ENCODE assay signal across 7 mouse cellular contexts in genomic region chr4:132079555-132080275, GRCm38 (mm10). TPM values are rescaled to one million over a fixed set of nuclear protein-coding genes. Genes with fewer than 3 reads are reported as not detected.
DNase-seq lines count a peak whose midpoint lies in the region; ATAC-seq and TF ChIP-seq lines count a peak whose summit lies in the region.

No protein-coding gene starts in this region.

- no peak for TF ChIP-seq EP300 in CH12.LX (IDR thresholded peaks at IDR 0.05; ENCODE audit: low read length)
- no peak for TF ChIP-seq EP300 in heart, postnatal 0 days (IDR thresholded peaks at IDR 0.05; ENCODE audit: low read depth)

- dilution Hi-C loops in CH12.LX (cut with MboI; ENCODE audit: extremely low pct_ligation_motif_present, extremely low pct_unique_long_range_greater_than_20kb, low sequenced_read_pairs), result no loop called here

- no peaks in the 10 kb centered on the region for H3K79me2 ChIP-seq in CH12.LX (replicated peaks; ENCODE audit: control insufficient read depth, extremely low read depth, insufficient read depth, poor library complexity, severe bottlenecking)

- no peak for ATAC-seq in heart, postnatal 0 days (ENCODE audit: insufficient read depth, low read depth)

- TF ChIP-seq POLR2A in CH12.LX (IDR thresholded peaks at IDR 0.05; ENCODE audit: low read depth, low read length), result no peak
- TF ChIP-seq POLR2A in cortical plate, adult 2 months (IDR thresholded peaks at IDR 0.05; ENCODE audit: extremely low read depth, insufficient read depth, low read length), result no peak

- no peaks in the 10 kb centered on the region for H3K27me3 ChIP-seq in CH12.LX (replicated peaks)
- H3K27me3 ChIP-seq in heart, postnatal 0 days (ENCODE audit: control insufficient read depth, insufficient read depth, low read length), result no peaks in the 10 kb centered on the region

- in situ Hi-C loops in CH12.LX (cut with MboI; ENCODE audit: low pct_ligation_motif_present, low pct_unique_long_range_greater_than_20kb, low sequenced_read_pairs), result loop anchor here (5.0 to 25.0 kb wide), 3 partner anchors 92 to 433 kb away; partner anchors contain the start of gene Sesn2

- peak; percentile 94 for TF ChIP-seq RAD21 in CH12.LX (IDR thresholded peaks at IDR 0.05; ENCODE audit: low read depth, low read length)

- no peak overlapping the region for H3K27ac ChIP-seq in CH12.LX (ENCODE audit: insufficient read depth, low read depth)
- H3K27ac ChIP-seq in cortical plate, adult 2 months (ENCODE audit: insufficient read depth, low read length), result no peak overlapping the region
- no peak overlapping the region for H3K27ac ChIP-seq in heart, postnatal 0 days (ENCODE audit: low read depth)
- H3K27ac ChIP-seq in left cerebral cortex, adult 2 months, result no peak overlapping the region

- no peaks in the 10 kb centered on the region for H3K9me3 ChIP-seq in CH12.LX (replicated peaks; ENCODE audit: low read length)
- H3K9me3 ChIP-seq in heart, postnatal 0 days (replicated peaks; ENCODE audit: control insufficient read depth, low read length), result no peaks in the 10 kb centered on the region

- H3K4me3 ChIP-seq in CH12.LX (replicated peaks in 1 of 3; ENCODE audit: low read depth in 2 of 3, low read length in 2 of 3, poor library complexity in 1 of 3), result no peak overlapping the region
- H3K4me3 ChIP-seq in cortical plate, adult 2 months (ENCODE audit: insufficient read depth, low read length), result no peak overlapping the region
- no peak overlapping the region for H3K4me3 ChIP-seq in heart, postnatal 0 days (ENCODE audit: low read depth, low read length)
- H3K4me3 ChIP-seq in left cerebral cortex, adult 2 months, result no peak overlapping the region

- intact Hi-C loops in left cerebral cortex, adult 2 months (cut with DNase I), result loop anchor here (1.0 to 5.0 kb wide), 3 partner anchors 42 to 219 kb away; no protein-coding TSS in a partner anchor

- DNase-seq in CH12.LX (ENCODE audit: extremely low read depth), result peak; percentile 62
- DNase-seq in NIH3T3 (ENCODE audit: low read depth), result peak; percentile 78
- DNase-seq in heart, postnatal 0 days (ENCODE audit: low spot score), result peak; percentile 51
- DNase-seq in left cerebral cortex, adult 2 months (ENCODE audit: extremely low spot score in 1 of 2, low spot score in 2 of 2), result peak; percentile 60 to 67
- DNase-seq in mesoderm, embryonic 11.5 days (ENCODE audit: low read depth, low spot score), result peak; percentile 79
- peak; percentile 75 to 84 for DNase-seq in spleen, postnatal 10 days (ENCODE audit: low spot score in 2 of 2)

- H3K4me1 ChIP-seq in CH12.LX (ENCODE audit: control insufficient read depth in 1 of 2, insufficient read depth in 2 of 2), result peaks cover 4 to 27% of the 10 kb centered on the region in 2 experiments
- peaks cover 3% of the 10 kb centered on the region; the same call in 1 of the 2 replicates for H3K4me1 ChIP-seq in cortical plate, adult 2 months (ENCODE audit: control insufficient read depth, insufficient read depth, low read length)
- H3K4me1 ChIP-seq in heart, postnatal 0 days (ENCODE audit: control insufficient read depth, insufficient read depth), result peaks cover 28% of the 10 kb centered on the region

- peak; percentile 56 to 95 for TF ChIP-seq CTCF in CH12.LX (conservative IDR thresholded peaks at IDR 0.05 in 1 of 2, IDR thresholded peaks at IDR 0.05 in 1 of 2; ENCODE audit: low read depth in 2 of 2, low read length in 2 of 2)
- peak; percentile 82 for TF ChIP-seq CTCF in cortical plate, adult 2 months (IDR thresholded peaks at IDR 0.05; ENCODE audit: extremely low read depth, insufficient read depth, low read length)
- peak; percentile 83 for TF ChIP-seq CTCF in heart, postnatal 0 days (IDR thresholded peaks at IDR 0.05; ENCODE audit: low read depth)
- TF ChIP-seq CTCF in left cerebral cortex, adult 2 months (IDR thresholded peaks at IDR 0.05), result peak; percentile 85

- H3K9ac ChIP-seq in CH12.LX (ENCODE audit: insufficient read depth, low read depth), result no peak overlapping the region
- H3K9ac ChIP-seq in heart, postnatal 0 days (replicated peaks; ENCODE audit: low read depth, low read length), result no peak overlapping the region

- whole genome bisulfite sequencing in heart, postnatal 0 days, result 9% methylated on average over 19 of the region's 19 CpGs

- no peaks in the 10 kb centered on the region for H3K36me3 ChIP-seq in CH12.LX (replicated peaks in 1 of 2; ENCODE audit: control insufficient read depth in 1 of 2, insufficient read depth in 1 of 2, low read length in 1 of 2)
- no peaks in the 10 kb centered on the region for H3K36me3 ChIP-seq in heart, postnatal 0 days (replicated peaks; ENCODE audit: control insufficient read depth, insufficient read depth, low read length)

- H3K4me2 ChIP-seq in CH12.LX (ENCODE audit: insufficient read depth, low read depth, poor library complexity, severe bottlenecking), result 0 out of 2 replicates have a peak overlapping the region, but pooled peaks have one; percentile 42
- peak overlapping the region; percentile 9; the same call in 1 of the 2 replicates for H3K4me2 ChIP-seq in heart, postnatal 0 days (ENCODE audit: low read depth, low read length)

TF ChIP-seq in CH12.LX, 34 proteins besides CTCF, POLR2A, EP300 and RAD21:
- TF ChIP-seq ZKSCAN1 (IDR thresholded peaks at IDR 0.05; ENCODE audit: borderline replicate concordance, low read depth, low read length) (no peak), SIN3A (IDR thresholded peaks at IDR 0.05; ENCODE audit: low read length) (peak; percentile 31; the same call in 1 of the 2 replicates), UBTF (IDR thresholded peaks at IDR 0.05; ENCODE audit: low read depth, low read length) (no peak), MEF2A (IDR thresholded peaks at IDR 0.05; ENCODE audit: borderline replicate concordance, low read depth, low read length) (no peak), JUND (conservative IDR thresholded peaks at IDR 0.05; ENCODE audit: low read depth, low read length) (no peak), SMC3 (IDR thresholded peaks at IDR 0.05; ENCODE audit: low read depth, low read length) (peak; percentile 88), MXI1 (IDR thresholded peaks at IDR 0.05; ENCODE audit: low read depth, low read length) (no peak), ZMIZ1 (IDR thresholded peaks at IDR 0.05; ENCODE audit: low read depth, low read length) (no peak), CHD2 (IDR thresholded peaks at IDR 0.05; ENCODE audit: low read length) (no peak), POLR2AphosphoS2 (IDR thresholded peaks at IDR 0.05; ENCODE audit: low read depth, low read length) (no peak), USF2 (conservative IDR thresholded peaks at IDR 0.05; ENCODE audit: low read depth, low read length) (no peak), IRF4 (IDR thresholded peaks at IDR 0.05; ENCODE audit: low read depth, low read length) (no peak), KAT2A (IDR thresholded peaks at IDR 0.05; ENCODE audit: insufficient replicate concordance, low read length) (no peak), MAFK (IDR thresholded peaks at IDR 0.05; ENCODE audit: insufficient replicate concordance, low read length) (no peak), MAX (IDR thresholded peaks at IDR 0.05; ENCODE audit: low read length) (no peak), ETS1 (conservative IDR thresholded peaks at IDR 0.05; ENCODE audit: low read depth, low read length) (no peak), ZNF384 (IDR thresholded peaks at IDR 0.05; ENCODE audit: low read depth, low read length) (peak; percentile 99), USF1 (IDR thresholded peaks at IDR 0.05; ENCODE audit: low read depth, low read length) (no peak), NELFE (IDR thresholded peaks at IDR 0.05; ENCODE audit: low read depth, low read length) (no peak), PAX5 (IDR thresholded peaks at IDR 0.05; ENCODE audit: low read length) (no peak), E2F4 (IDR thresholded peaks at IDR 0.05; ENCODE audit: insufficient replicate concordance, low read depth, low read length) (no peak), ELF1 (IDR thresholded peaks at IDR 0.05; ENCODE audit: low read depth, low read length) (no peak), TCF12 (IDR thresholded peaks at IDR 0.05; ENCODE audit: low read depth, low read length) (no peak), TBP (conservative IDR thresholded peaks at IDR 0.05; ENCODE audit: low read depth, low read length) (no peak), NRF1 (IDR thresholded peaks at IDR 0.05; ENCODE audit: low read depth, low read length) (no peak), JUN (IDR thresholded peaks at IDR 0.05; ENCODE audit: insufficient read depth, low read depth, low read length) (no peak), MAZ (IDR thresholded peaks at IDR 0.05; ENCODE audit: low read depth, low read length) (peak; percentile 65; the same call in 1 of the 2 replicates), ZC3H11A (IDR thresholded peaks at IDR 0.05; ENCODE audit: low read depth, low read length) (0 out of 2 replicates have a peak, but pooled peaks have one; percentile 40), GABPA (IDR thresholded peaks at IDR 0.05; ENCODE audit: insufficient replicate concordance, low read depth, low read length) (no peak), RCOR1 (conservative IDR thresholded peaks at IDR 0.05; ENCODE audit: low read depth, low read length) (no peak), CHD1 (IDR thresholded peaks at IDR 0.05; ENCODE audit: low read depth, low read length) (no peak), MYC (IDR thresholded peaks at IDR 0.05; ENCODE audit: low read depth, low read length) (no peak), BHLHE40 (IDR thresholded peaks at IDR 0.05; ENCODE audit: low read depth, low read length) (no peak), HCFC1 (IDR thresholded peaks at IDR 0.05; ENCODE audit: low read depth, low read length) (no peak)

RNA-seq across cellular contexts. Expression of gene Epb41, which starts 4.6 kb away (rescaled TPM):
- 8.4 and 10.0 TPM in 2 replicates for total RNA-seq in CH12.LX (2012; rRNA removed)
- 6.0 and 7.1 TPM in 2 replicates for total RNA-seq in CH12.LX (2014; rRNA removed)
- 16.5 and 21.6 TPM in 2 replicates for polyA plus RNA-seq in CH12.LX (2012; ENCODE audit: insufficient read length, low read depth)
- 36.5 and 37.8 TPM in 2 replicates for polyA plus RNA-seq in cortical plate, adult 2 months (2012; rRNA removed)
- 47.3 and 52.8 TPM in 2 replicates for total RNA-seq in heart, postnatal 0 days (2014; rRNA removed; ENCODE audit: low replicate concordance)
- 21.2 and 26.6 TPM in 2 replicates for polyA plus RNA-seq in heart, postnatal 0 days (2015; fragmentation: Nextera tagmentation; extraction: Ambion mirVana)
- total RNA-seq in left cerebral cortex, adult 2 months (2021), result 10 to 100 TPM; 40.7 to 41.7 TPM

RNA-seq across cellular contexts. Expression of gene Gm10300, which starts 5.2 kb away (rescaled TPM):
- total RNA-seq in CH12.LX (2012; rRNA removed) (0.08 TPM in 2 replicates), CH12.LX (2014; rRNA removed) (not detected in 2 replicates)
- polyA plus RNA-seq in CH12.LX (2012; ENCODE audit: insufficient read length, low read depth), result not detected in 2 replicates
- polyA plus RNA-seq in cortical plate, adult 2 months (2012; rRNA removed), result 0.10 and 0.19 TPM in 2 replicates
- 1.7 TPM in 1 of 2 replicates, not detected in the other for total RNA-seq in heart, postnatal 0 days (2014; rRNA removed; ENCODE audit: low replicate concordance)
- 0.18 TPM in 2 replicates for polyA plus RNA-seq in heart, postnatal 0 days (2015; fragmentation: Nextera tagmentation; extraction: Ambion mirVana)
- total RNA-seq in left cerebral cortex, adult 2 months (2021), result not detected
